Mouse (Mus musculus) cerebellum, adult 2 months (tissue): ENCODE data around the gene Rrp12.

Experiments used
- CTCF ChIP-seq: fragments of 200-500 bp; IDR thresholded peaks from 2 replicates; pipeline ENCODE4 v1.5.1; 2011; ENCODE audit warnings: low read depth, mild to moderate bottlenecking, control low read depth, low read length, moderate library complexity, borderline replicate concordance; ENCODE audit not compliant: insufficient read depth
- POLR2A ChIP-seq: fragments of 200-500 bp; IDR thresholded peaks from 2 replicates; pipeline ENCODE4 v1.6.1; 2011; ENCODE audit warnings: low read length, control low read depth, borderline replicate concordance; ENCODE audit not compliant: insufficient read depth

GRCm38 (mm10) chr19:41837194-41837916 lies 58.6 kb downstream of the Rrp12 start:
- TF ChIP-seq CTCF (no peak), POLR2A (no peak)
